Mouse (Mus musculus) hindbrain, embryonic 14.5 days (tissue): ENCODE measurements at regions not wholly inside any gene's neighbourhood (a gene's known extent, or its start where the extent isn't known, plus 50 kb on each side); places are given as distances from the start of the nearest gene placed in this dataset.

Source experiments
- ATAC-seq: fragments of 200-750 bp; cut with Nextera tagmentation; 2 replicates; pipeline ENCODE4 v1.8.0; 2017; ENCODE audit warnings: moderate number of reproducible peaks, mild to moderate bottlenecking, moderate TSS enrichment, moderate library complexity; ENCODE audit not compliant: low FRiP score
- DNase-seq: peaks from one replicate; pipeline ENCODE4 v3.0.0-alpha.2; 2015; ENCODE audit warnings: low spot score
- H3K27ac ChIP-seq: fragments of 300-500 bp; sonication (generic); 2 replicates; pipeline ENCODE4 v1.5.1; 2014; ENCODE audit warnings: mild to moderate bottlenecking, moderate library complexity
- H3K27me3 ChIP-seq: fragments of 300-500 bp; sonication (generic); 2 replicates; pipeline ENCODE4 v1.6.1; 2014; ENCODE audit warnings: mild to moderate bottlenecking, low read length, mixed read lengths; ENCODE audit not compliant: control insufficient read depth, insufficient read depth
- H3K36me3 ChIP-seq: fragments of 300-500 bp; sonication (generic); replicated peaks from 2 replicates; pipeline ENCODE4 v1.6.1; 2014; ENCODE audit not compliant: control insufficient read depth, insufficient read depth
- H3K4me1 ChIP-seq: fragments of 300-500 bp; sonication (generic); replicated peaks from 2 replicates; pipeline ENCODE4 v1.6.1; 2014; ENCODE audit warnings: antibody characterized with exemption, low read length, mixed read lengths; ENCODE audit not compliant: control insufficient read depth, insufficient read depth
- H3K4me2 ChIP-seq: fragments of 300-500 bp; sonication (generic); replicated peaks from 2 replicates; pipeline ENCODE4 v1.6.1; 2014; ENCODE audit warnings: mild to moderate bottlenecking, moderate library complexity
- H3K4me3 ChIP-seq: fragments of 300-500 bp; sonication (generic); replicated peaks from 2 replicates; pipeline ENCODE4 v1.5.1; 2014; ENCODE audit warnings: mild to moderate bottlenecking, low read length
- H3K9ac ChIP-seq: fragments of 300-500 bp; sonication (generic); 2 replicates; pipeline ENCODE4 v1.6.1; 2014
- H3K9me3 ChIP-seq: fragments of 300-500 bp; sonication (generic); 2 replicates; pipeline ENCODE4 v1.6.1; 2016; ENCODE audit warnings: low read length; ENCODE audit not compliant: control insufficient read depth
- WGBS: fragments of 180-500 bp; shearing (Covaris S2); extraction: QIAGEN DNeasy Blood & Tissue Kit; methylation state at CpG from one replicate; pipeline ENCODE4 v1.1.7; 2014; 5-methylcytosine and 5-hydroxymethylcytosine counted together

GRCm38 (mm10) chr4:92396421-92397232, 205.1 kb upstream of the Gm12666 start:
- ATAC-seq: peak; percentile 70; the same call in 1 of the 2 replicates
- DNase-seq: no peak

More at GRCm38 (mm10) chr4:92396421-92397232, 205.1 kb upstream of the Gm12666 start:
- Histone ChIP-seq H3K27ac (no peak overlapping the region), H3K36me3 (no peaks in the 10 kb centered on the region), H3K4me3 (no peak overlapping the region), H3K9me3 (0 out of 2 replicates have a peak, but pooled peaks cover 5% of the 10 kb centered on the region), H3K9ac (no peak overlapping the region), H3K4me2 (no peak overlapping the region), H3K4me1 (no peaks in the 10 kb centered on the region), H3K27me3 (no peaks in the 10 kb centered on the region)
- 46% methylated on average over 5 of the region's 5 CpGs for WGBS
